Mouse (Mus musculus): Measurements from ENCODE around the gene Olfr50. TPM values are rescaled to one million over a fixed set of nuclear protein-coding genes. Genes with fewer than 3 reads are reported as not detected.

Gene Olfr50
- total RNA-seq (2021), result not detected

DNA sequence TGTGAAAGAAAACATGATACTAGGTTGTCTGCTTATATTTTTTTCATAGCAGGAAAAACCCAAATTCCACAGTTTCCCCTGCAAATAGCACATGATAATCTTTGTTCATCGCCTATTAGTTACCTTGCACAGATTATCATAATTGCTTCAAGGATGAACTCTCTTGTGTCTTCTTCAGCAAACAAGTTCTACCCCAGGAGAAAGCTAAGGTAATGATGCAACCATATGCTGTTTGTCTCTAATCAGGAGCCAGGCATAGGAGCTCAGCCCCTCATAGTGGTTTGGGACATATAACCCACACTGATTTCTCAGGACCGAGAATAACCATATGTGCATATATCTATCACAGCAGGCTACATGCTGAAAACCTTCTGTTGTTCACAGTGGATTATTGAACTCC lies at the start of gene Olfr50:
TSS of gene Olfr50 (plus strand) at position 301 of the 400 bp plus-strand sequence.
- DNase-seq (ENCODE audit: low spot score), result no peak
- intact Hi-C loops (cut with DNase I), result no loop called here

DNA sequence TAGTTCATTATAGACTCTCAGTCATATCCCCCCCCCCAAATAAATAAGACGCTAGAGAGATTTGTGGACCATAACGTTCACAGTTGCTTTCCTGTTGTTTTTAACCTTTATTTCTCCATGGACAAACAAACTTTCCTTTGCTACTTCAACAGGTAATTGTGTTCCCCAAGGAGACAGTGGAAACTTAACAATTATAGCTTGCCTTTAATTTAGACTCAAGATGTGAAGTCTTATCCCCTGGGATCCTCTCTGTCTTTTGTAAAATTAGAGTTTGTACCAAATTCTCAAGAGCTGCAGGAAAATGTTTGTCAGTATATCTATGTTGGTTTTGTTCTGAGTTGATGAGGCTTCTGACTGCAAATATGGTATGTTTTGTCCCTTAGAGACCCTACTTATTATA lies 6.4 kb upstream of the Olfr50 start, which contains the start of gene Olfr348:
TSS of gene Olfr348 (plus strand) at position 301 of the 400 bp plus-strand sequence.
- intact Hi-C loops (cut with DNase I), result no loop called here
- no peak for DNase-seq (ENCODE audit: low spot score)

DNA sequence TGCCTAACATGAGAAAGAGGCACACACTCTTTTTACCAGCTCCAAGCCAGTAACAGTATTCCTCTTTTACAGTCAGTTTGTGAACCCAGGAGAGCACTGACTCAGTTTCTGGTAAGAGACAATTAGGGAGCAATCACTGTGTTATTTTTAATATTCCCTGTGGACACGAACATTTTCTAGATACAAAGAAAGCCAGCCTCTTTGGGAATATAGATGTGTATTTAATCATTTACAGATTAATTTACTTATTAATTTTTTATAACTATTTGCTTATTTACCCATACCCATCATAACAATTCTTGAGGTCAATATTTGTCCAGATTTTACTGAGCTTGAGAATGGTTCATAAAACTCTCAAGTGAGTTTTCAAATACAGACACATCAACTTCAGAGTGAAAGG lies 26.6 kb downstream of the Olfr50 start, which contains the start of gene Olfr3:
TSS of gene Olfr3 (minus strand) at position 101 of the 400 bp plus-strand sequence.
- no peak for DNase-seq (ENCODE audit: low spot score)

DNA sequence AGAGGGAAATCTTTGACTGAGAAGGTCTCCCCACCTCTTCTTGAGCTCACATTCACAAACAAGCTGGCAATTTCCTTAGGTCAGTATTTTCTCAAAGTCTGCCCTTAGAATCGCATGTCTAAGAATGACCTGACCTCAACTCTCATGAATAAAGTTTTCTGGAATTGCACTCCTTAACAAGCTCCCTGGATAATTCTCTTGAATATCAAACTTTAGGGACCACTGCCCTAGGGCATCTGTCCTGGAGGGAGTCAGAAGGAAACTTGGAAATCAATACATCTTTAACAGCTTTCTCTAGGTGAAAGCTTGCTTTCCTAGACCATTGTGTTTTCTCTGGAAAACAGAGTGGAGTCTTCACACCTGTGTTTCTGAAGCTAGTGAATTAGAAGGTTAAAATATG lies 55.7 kb downstream of the Olfr50 start, which contains the start of gene Olfr350:
TSS of gene Olfr350 (plus strand) at position 301 of the 400 bp plus-strand sequence.
- no peak for DNase-seq (ENCODE audit: low spot score)
- intact Hi-C loops (cut with DNase I), result no loop called here

More for the DNA sequence above, 26.6 kb downstream of the Olfr50 start, which contains the start of gene Olfr3:
- intact Hi-C loops (cut with DNase I), result no loop called here

Other genes starting within 250 kb of the Olfr50 start
- not detected for gene Olfr344, start 223.9 kb upstream of the Olfr50 start, total RNA-seq (2021)
- gene Olfr345, start 150.5 kb upstream of the Olfr50 start, total RNA-seq (2021), result not detected
- not detected for gene Olfr346, start 104.8 kb upstream of the Olfr50 start, total RNA-seq (2021)
- not detected for gene Olfr347, start 58.6 kb upstream of the Olfr50 start, total RNA-seq (2021)
- not detected for gene Olfr348, start 6.3 kb upstream of the Olfr50 start, total RNA-seq (2021)
- not detected for gene Olfr3, start 26.5 kb downstream of the Olfr50 start, total RNA-seq (2021)
- gene Olfr350, start 55.8 kb downstream of the Olfr50 start, total RNA-seq (2021), result not detected
- not detected for gene Olfr351, start 72.1 kb downstream of the Olfr50 start, total RNA-seq (2021)
- gene Olfr352, start 77.9 kb downstream of the Olfr50 start, total RNA-seq (2021), result not detected
- not detected for gene Olfr353, start 102.4 kb downstream of the Olfr50 start, total RNA-seq (2021)
- not detected for gene Olfr354, start 115.1 kb downstream of the Olfr50 start, total RNA-seq (2021)
- gene Olfr355, start 138.4 kb downstream of the Olfr50 start, total RNA-seq (2021), result not detected
- not detected for gene Olfr356, start 146.6 kb downstream of the Olfr50 start, total RNA-seq (2021)
- not detected for gene Olfr357, start 203.3 kb downstream of the Olfr50 start, total RNA-seq (2021)
- not detected for gene Olfr358, start 218.8 kb downstream of the Olfr50 start, total RNA-seq (2021)

Data from heart, postnatal 25 days (tissue).